Mouse (Mus musculus) testis, postnatal 10 days (tissue): ENCODE results near the gene Fam83e.

ENCODE experiments used
- DNase-seq: peaks from one replicate; pipeline ENCODE4 v3.0.0; 2021; ENCODE audit warnings: low spot score

Fam83e gene

DNA sequence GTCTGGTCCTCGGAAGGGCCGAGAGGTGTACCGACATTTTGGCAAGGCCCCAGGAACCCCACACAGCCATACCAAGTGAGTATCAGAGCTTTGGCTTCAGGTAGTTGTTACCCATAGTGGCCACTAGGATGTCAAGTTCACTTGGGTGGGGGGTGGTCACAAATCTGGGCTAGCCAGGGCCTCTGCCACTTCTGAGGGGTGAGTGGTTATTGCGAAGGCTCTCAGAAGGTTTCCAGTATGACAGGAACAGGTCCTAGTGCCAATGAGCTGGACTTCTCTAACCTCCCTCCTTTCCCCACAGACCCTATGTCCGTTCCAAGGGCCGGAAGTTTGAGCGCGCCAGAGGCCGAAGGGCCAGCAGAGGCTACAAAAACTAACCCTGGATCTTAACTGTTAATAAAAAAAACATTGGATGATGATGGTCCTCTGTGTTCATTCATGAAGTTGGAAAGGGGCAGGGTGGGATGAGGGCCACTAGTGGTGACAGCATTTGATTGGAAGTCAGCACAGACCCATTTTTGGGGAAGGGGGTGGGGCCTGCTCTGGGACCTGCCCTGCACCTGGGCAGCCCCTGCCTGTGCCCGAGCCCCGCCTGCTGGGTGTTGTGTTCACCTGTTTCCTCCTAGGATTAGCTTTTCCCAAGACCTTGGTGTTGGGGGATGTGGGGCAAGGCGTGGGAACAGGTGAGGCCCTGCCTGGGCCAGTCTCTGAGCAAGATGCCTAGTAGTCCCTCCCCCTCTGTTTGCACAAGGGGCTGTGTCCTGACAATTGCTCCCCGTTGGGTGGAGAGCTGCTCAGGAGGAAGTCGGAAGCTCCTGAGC, at the start of gene Fam83e:
Gene Fam83e (plus strand): TSS at position 800 of the 821 bp plus-strand sequence.
- no peak for DNase-seq

DNA sequence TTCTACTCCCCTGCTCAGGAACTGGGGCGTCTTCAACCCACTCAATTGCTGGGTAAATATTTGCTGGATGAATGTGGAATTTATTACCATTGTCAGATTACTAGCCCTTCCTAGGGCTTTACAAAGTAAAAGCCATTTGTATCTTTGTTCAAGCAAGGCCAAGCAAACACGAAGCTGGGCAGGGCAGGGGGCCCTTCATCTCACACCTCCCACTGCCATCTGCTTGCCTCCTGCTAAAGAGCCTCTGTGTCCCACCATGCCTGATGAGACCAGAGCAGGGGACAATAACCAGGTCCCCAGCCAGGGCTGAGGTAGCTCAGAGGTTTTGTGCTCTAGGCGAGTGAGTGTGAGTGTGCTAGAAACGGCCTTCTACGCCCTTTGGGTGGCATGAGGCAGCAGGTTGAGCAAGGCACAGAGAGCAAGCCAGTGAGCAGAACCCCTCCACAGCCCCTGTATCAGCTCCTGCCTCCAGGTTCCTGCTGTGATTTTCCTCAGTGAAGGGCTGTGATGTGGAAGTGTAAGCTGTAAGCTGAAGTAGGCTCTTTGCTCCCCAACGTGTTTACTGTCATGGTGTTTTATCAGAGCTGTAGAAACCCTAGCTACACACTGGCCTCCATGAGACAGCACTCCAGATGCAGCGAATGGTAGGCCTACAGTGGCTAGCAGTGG, 43.3 kb upstream of the Fam83e start:
- DNase-seq, result no peak

DNA sequence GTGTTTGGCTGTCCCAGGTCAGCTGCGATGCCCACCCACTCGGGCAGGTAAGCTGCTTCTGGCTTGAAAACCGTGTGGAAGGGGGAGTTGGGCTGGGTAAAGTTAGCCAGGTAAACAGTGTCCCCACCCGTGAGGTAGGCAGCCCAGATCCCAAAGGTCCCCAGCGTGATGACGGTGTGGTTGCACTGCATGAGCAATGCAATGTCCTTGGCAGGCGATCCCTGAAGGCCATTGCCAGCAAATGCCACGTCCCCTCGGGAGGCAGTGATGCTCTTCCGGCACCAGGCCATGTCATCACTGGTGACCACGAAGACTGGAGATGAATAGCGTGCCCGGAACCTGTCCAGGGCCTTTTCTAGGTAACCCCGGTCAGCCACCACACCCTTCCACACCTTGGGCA, 42.5 kb upstream of the Fam83e start:
- DNase-seq, result no peak

DNA sequence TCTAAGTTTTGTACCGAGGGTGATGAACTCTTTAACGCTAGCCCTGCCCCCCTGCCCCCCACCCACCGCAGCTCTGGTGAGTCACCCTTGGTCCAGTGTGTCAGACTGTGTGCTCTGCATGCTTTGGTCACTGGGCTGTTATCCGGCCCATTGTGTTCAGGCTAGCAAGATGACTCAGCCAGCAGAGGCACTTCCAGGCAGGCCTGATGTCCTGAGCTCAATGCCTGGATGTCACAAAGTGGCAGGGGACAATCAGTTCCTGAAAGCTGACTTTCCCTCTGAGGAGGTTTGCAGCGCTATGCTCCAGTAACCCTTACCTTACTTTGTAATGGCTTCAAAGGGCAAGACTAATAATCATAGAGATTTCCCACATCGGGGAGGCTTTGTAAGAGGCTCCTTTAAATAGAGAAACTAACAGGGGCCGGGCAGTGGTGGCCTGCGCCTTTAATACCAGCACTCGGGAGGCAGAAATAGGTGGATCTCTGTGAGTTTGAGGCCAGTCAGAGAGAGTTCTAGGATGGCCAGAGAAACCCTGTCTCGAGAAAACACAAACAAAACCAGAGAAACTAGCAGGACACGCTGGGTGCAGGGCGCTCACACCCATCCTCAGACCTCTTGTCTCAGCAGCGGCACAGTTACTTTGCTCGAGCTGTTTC, 40.9 kb upstream of the Fam83e start:
- peak; percentile 39 for DNase-seq

DNA sequence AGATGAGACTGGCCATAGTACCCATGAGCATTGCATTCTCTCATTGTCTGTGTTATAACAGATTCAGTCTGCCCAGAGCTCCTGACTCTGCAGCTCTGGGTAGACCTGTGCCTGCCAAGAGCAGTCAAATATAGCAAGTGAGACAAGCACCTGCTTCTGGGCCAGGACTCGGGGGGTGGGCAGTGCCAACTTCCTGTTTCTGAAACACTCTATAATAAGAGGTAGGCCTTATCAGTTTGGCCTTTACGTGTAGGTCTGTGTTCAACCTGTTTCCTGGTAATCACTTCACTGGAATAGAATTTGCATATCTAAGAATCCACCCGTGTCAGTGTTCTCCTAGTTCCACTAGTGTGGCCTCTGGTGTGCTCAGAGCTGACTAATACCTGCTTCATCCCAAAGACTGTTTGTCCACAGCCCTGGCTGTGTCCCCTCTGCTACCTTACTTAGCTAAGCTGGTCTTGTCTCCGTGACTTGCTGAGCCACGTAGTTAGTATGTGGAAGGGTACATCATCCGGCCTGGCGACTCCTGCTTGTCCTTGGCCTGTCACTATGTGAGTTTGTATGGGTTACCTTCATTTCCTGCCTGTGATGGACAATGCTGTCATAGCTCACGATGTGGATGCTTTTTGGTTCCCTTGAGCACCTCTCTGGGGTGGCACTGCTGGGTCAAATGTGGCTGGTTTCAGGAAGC, 39.8 kb upstream of the Fam83e start:
- no peak for DNase-seq

DNA sequence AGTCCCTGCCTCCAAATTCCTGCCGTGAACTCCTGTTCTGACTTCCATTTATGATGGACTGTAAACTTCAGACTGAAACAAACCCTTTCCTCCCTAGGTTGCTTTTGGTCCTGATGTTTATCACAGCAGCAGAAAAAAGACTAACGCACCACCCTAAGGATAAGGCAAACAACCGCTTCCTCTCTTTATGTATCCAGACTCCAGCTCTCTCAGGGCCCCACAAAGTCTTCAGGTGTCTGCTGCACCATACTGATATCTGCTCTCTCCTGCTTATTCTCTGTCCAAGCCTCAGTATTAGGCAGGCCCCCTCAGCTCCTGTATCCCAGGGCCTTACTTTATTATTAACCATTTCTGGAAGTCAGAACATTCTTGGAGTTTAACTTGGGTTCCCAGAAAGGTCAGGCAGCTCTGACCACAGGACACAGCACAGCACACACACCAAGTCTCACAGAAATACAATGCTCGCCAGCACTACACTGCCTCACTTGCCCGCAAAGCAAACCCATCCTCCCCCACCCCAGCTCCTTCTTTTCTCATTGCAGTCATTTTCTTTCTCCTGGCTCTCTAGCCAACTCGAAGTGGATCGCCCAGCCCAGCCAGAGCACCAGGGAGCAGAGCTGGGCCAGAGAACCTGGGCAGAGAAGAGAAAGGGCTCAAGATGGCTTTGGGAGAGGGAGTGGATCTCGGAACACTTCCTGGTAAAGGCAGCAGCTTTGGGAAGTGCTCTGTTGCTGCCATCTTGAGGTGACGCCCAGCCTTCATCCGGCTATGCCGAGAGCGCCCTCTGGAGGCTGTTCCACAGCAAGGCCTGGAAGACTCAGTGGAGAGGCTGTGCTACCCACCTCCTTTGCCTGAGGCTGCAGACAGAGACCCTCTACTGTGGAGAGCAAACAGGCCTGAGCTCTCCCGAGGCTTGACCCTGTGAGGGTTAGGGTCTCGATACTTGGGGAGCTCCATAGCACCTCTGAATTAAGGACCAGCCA, 38.6 kb upstream of the Fam83e start:
- peak; percentile 94 for DNase-seq

DNA sequence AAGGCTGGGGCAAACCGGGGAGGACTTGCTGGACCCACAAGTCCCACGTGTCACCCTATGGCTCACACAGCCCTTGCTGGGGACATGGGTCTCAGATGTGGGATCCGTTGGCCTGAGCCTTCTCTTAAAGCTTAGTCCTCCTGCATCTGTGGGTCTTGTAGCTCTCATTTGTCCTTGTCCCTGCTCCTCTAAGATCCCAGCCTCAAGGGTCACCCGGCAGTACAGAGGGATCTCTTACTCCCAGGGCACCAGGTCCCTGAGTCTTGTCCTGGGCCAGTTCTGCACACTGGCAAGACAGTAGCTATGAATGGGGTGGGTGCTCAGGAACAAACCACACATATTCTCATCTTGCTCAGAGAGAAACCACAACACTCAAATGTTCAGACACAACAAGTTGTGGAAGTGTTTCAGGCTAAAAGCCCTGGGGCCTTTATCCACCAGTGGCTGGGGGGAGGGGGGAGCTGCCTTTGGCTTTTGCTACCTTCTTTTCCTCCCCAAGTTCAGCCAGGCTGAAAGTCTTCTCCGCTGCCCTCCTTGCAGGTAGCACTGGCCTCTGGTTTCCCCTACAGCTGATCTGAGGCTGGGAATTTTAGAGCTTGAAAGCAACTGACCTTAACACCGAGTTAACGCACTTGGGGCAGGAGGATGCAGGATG, 37.5 kb upstream of the Fam83e start, which contains the start of gene Ntn5:
Gene Ntn5 (plus strand): TSS at position 627 of the 655 bp plus-strand sequence.
- no peak for DNase-seq

DNA sequence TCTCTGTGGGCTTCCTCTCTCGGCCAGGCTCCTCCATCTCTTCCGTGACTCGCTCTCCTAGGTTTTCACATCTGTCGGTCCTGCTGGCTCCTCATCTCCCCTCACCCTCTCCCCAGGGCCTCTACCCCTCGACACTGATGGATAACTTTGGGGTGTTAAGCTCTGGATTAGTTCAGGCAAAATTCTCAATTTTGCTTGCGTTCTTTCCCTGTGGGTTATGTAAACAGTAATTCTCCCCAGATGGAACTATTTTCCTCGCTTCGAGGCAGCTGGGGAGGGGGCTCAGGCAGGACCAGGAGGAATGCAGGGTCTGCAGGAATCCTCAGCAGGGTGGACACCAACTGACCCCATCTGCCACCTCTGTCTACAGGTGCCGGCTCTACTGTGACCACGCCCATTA, 35.2 kb upstream of the Fam83e start:
- no peak for DNase-seq

DNA sequence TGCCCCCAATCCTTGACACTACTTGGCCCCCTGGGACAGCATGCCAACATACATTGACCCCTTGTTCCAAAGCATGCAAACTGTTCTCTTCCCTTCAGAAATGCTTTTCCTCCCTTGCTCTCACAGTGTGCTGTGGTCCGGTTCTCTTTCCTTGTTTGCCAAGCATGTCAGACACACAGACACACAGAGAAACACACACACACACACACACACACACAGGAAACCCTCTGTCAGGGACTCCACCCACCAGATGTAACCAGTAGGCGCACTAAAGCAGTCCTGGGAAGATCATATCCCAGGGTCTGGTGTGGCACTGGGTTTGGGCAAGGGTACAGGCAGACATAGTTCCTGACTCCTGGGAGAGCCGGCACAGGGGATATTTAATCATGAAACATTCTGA, 34.2 kb upstream of the Fam83e start:
- no peak for DNase-seq

DNA sequence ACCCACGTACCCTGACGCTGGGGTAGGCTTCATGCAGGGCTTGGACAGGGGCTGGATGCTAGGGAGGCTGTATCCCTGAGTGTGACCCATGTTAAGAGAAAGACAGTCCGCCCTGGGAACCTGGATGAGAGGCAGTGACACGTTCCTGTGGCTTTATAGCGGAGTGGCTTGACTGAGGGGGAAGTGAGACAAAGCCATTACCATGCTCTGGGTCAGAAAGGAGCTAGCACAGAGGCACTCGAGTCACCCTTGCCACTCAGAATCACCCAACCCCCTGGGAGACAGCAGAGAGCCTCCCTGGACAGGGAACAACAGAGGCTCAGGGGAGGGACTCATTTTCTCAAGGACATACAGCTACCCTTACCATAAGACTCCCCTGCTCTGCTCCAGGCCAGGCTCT, 31.9 kb upstream of the Fam83e start:
- no peak for DNase-seq

DNA sequence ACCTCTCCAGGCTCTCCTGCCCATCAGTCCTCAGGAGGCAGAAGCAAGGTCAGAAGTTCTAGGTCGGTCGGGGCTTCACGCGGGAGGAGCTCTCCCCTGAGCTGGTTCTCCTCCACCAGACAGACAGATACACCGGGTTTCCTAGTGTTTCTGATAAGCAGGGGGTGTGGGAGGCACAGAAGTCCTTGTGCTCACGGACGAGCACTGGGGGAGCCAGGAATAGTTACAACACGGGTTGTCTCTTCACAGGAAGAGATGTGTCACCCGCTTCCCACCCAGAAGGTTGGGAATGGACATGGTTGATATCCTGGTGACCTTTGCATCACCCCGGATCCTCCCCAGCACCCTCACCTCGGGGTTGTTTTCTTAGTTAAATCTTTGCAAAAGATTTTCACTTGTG, 31.2 kb upstream of the Fam83e start:
- no peak for DNase-seq

DNA sequence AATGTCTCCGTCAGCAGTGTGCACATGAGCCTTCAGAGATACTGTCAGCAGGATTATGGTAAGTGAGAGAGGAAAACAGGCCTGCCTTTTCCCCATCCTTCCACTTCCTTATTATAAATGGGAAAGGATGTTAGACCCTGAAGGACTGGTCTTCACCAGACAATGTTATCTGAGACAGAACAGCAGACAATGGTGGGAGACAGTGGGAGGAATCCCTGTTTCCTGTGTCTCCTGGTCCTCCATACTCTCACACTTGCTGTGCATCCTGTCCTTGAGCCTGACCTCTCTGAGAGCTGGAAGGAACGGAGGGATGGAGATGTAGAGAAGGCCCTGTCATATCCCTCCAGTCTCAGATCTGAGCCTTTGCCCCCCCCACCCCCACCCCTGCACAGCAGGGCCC, 28.6 kb upstream of the Fam83e start:
- DNase-seq, result no peak

DNA sequence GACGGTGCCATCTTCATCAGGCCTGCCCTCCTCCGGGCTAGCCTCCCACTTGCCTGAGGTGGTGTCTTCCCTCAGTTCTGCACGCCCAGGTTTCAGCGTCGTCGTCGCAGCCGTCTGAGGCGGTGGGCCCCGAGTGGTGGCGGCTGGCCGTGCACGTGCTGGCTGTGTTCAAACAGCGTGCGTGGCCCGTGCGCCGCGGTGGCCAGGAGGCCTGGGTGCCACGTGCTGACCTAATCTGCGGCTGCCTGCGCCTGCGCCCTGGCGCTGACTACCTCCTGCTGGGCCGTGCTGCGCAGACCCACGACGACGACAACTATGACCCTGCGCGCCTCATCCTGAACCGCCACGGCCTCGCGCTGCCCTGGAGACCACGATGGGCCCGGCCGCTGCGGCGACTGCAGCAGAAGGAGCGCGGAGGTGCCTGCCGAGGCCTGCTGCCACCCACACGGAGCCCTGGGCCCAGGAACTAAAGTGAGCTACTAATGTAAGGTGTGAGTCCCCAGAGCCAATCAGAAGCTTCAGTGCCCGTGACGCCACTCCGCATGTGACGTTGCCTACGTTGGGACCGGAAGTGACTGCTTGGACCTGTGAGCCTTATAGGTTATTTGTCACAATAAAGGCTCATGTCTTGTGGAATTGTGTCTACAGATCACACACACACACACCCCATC, 27.0 kb upstream of the Fam83e start, which contains the start of gene Sec1:
Gene Sec1 (minus strand): TSS at position 482 of the 671 bp plus-strand sequence.
- DNase-seq, result no peak

DNA sequence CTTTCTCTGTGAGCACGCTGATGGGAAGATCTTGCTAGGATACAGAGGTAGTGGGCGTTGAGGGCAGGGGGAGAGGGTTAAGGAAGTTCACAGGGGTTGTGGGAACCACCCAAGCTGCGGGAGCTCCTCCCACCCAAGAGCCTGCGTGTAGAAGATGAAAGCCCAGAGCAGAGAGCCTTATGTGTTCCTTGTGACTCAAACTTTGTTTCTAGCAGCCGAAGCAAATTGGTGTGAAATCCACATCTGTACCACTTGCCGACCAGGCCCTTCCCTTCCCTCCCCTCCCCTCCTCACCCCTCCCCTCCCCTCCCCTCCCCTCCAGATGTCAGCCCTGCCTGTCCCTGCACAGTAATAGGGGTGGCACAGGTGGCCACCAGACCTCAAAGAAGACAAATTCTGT, 25.9 kb upstream of the Fam83e start:
- DNase-seq, result no peak

DNA sequence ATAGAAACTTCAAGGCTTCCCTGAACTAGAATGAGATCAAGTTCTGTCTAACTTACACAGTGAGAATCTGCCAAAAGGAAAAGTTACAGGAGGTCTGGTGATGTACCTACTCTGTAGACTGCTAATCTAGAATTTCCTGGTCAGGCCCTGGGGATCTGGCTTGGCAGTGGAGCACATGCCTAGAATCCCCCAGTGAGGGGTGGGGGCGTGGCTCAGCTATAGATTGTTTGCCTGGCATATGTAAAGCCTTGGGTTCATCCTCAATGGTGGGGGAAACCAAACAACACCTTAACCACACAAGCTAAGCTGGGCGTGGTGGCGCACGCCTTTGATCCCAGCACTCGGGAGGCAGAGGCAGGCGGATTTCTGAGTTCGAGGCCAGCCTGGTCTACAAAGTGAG, 23.1 kb upstream of the Fam83e start:
- no peak for DNase-seq

DNA sequence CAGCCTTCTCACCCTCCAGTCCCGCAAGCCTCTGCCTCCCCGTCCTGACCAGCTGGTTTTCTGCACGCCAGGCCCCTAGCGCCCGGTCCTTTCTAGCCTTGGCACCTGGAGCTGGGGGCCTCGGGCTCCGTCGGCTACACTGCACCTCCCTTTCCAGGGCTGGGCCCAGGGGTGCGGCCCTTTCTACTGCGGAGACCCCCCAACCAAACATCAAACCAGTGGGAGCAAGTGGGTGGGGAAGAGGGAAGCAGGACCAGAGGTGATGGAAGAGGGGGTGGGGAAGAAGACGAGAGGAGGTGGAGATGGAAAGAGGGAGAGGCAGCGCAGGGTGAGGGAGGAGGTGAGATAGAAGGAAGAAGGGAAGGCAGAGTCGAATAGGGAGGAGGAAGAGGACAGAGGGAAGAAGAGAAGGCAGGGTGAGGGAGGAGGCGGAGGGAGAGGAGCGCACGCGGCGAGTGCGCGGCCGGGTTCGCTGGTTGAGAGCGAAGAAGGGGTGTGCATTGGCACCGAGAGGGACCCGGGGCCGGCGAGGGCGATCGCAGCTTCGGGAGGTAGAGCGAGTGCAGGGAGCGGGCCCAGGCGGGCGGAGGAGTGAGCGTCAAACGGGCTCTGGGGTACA, 21.4 kb upstream of the Fam83e start, which contains the start of gene Car11:
Gene Car11 (plus strand): TSS at position 321 of the 619 bp plus-strand sequence.
- peak; percentile 69 for DNase-seq

DNA sequence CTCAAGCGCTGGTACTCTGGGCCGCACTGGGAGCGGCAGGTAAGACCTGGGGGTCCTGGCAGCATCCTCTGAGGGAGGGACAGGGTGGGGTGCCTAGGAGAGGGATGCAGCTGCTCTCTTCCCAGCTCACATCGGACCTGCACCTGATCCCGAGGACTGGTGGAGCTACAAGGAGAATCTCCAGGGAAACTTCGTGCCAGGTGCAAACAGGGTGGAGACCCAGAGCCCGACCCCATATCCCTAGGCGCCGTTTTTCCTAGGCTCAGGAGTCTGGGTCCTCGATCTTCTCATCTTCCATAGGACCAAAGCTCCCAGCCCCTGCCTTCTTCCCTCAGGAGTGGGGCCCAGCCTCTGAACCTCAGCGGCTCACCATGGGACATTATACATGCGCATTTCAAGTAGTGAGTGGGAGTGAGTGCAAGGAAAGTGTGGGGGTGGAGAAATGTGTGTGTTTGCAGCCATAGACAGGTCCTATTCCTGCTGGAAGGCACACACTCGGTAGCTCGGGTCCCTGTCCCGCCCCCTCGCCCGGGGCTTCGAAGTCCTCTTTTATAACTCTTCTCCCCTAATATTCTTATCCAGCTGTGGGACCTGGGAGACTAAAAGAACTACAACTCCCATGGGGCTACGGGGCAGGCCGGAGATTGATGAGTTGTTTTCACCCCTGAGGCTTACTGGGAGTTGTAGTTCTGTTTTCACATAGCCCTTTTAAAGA, 20.6 kb upstream of the Fam83e start:
- peak; percentile 81 for DNase-seq

DNA sequence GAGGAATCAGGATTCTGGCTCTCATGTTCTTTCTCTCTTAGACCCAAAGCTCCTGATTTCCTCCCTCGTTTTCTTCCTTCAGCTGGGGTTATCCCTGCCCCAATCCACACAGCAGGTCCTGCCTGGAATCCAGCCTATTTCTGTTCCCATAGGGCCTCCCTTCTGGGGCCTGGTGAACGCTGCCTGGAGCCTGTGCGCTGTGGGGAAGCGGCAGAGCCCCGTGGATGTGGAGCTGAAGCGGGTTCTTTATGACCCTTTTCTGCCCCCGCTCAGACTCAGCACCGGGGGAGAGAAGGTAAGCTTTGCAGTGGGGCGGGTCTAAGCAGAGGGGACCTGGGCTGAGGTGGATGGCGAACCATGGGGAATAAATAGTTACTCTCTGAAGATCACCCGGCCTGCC, 19.9 kb upstream of the Fam83e start:
- peak; percentile 60 for DNase-seq

DNA sequence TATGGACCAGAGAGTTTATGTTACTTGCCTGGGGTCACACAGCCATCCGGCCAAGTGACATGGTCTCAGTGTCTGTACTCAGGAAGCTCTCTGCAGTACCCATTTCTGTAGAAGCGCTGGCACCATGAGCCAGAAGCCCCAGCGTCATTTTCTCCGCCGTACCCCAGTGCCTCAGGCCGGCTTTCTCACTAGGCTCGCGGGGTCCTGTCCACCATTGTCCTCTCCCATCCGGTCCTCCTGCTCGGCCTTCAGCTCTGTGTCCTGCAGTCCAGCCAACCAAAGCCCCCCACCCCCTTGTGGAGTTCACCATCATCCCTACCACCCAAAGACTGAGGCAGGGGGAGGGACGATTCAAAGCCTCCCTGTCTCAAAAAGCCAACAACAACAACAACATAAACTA, 19.4 kb upstream of the Fam83e start:
- peak; percentile 45 for DNase-seq
